Mouse (Mus musculus): ENCODE data around the gene Tmem110. TPM values are rescaled to one million over a fixed set of nuclear protein-coding genes. Genes with fewer than 3 reads are reported as not detected.

Tmem110 gene
- 10 to 100 TPM; 16.0 to 24.6 TPM for total RNA-seq (2021)
- 21.6 and 22.1 TPM in 2 replicates for polyA plus RNA-seq (2012; rRNA removed)
- long read RNA-seq, transcript Tmem110-201 (8 exons, 3,742 nt), result major isoform, 25 of 31 reads
- long read RNA-seq, partial matches to known transcripts, result 1 of 31 reads
- long read RNA-seq, other reads (novel, unspliced or antisense), result 3 of 31 reads

DNA sequence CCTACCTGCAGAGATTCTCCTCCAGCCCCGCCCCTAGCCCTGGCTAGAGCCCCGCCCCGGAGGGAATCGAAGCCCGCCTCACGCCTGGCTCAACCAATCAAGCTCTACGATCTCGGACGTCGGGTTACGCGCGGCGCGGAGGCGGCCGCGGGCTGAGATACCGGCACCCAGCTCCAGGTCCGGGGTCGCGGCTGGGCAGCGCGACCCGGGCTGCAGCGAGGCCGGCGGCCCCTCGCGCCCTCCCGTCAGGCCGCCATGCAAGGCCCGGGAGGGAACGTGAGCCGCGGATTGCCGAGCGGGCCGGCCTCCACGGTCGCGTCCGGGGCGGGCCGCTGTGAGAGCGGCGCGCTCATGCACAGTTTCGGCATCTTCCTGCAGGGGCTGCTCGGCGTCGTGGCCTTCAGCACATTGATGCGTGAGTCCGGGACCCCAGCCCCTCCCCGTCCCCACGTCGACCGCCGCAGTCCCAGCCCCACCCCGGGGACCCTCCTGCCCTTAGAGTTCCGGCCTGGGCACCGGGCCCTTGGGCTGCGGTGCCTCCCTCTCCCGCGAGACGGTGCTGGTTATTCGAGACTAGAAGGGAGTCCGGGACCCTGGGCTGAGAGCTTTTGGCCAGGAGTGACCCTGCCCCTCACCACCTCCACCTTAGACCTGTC lies at the start of gene Tmem110:
Gene Tmem110 (plus strand): TSS at position 115 of the 656 bp plus-strand sequence.
- peak; percentile 92 for DNase-seq

GRCm38 (mm10) chr14:30784614-30785013 lies 40.8 kb upstream of the Tmem110 start:
- DNase-seq, result no peak

DNA sequence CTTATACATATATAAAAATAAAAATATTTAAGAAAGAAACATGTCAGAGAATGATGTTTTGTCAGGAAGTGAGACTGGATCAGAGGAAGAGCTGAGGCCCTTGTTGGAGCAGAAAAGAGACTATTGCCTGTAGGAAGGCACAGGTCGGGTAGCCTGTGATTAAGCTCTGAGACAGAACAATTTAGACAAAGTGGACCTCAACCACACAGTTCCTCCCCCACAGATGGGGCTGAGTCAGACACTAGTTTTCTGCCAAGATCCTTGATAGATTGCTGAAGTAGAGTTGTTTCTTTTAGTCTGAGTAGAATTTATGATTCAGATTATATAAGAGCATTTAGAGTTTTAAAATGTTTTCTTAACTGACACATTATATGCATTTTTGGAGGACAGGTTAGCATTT lies 35.9 kb upstream of the Tmem110 start:
- DNase-seq, result peak; percentile 78

DNA sequence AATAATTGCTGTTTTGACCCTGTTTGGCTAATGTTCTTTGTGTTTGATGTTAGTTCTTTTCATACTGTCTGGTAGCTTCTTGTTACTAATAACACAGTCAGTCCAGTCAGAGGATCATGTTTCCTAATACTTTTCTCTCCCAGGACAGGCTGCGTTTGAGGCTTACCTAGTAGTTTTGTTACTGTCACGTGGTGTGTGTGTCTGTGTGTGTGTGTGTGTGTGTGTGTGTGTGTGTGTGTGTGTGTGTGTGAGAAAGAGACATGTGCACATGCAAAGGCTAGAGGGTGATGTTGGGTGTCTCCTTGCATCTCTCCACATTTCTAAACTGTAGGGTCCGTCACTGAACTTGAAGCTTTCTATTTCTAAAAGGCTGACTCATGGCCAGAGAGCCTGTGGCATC lies 32.5 kb upstream of the Tmem110 start:
- no peak for DNase-seq

GRCm38 (mm10) chr14:30801756-30802155 lies 23.6 kb upstream of the Tmem110 start:
- no peak for DNase-seq

GRCm38 (mm10) chr14:30821136-30821535 lies 4.3 kb upstream of the Tmem110 start:
- DNase-seq, result no peak

DNA sequence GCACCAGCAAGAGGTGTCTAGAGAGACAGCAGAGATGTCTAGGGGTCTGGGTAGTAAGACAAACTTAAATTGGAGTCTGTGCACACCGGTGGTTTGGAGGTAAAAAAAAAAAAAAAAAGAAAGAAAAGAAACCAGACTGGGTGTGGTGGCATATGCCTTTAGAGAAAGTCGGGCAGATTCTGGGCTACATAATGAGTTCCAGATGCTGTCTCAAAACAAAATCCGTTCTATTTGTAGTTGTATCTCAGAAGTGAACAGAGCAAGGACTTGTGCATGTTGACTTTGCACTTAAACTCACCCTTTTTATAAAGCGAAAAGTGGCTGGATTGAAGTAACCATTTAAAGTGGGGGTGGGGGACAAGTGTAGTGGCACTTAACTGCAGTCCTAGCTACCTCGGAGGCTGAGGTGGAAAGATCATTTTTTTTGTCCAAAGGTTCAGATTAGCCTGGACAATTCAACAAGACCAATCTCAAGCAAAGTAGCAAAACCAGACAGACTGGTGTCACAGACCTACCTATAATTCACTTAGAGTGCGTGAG lies 864 bp upstream of the Tmem110 start:
- DNase-seq, result no peak

GRCm38 (mm10) chr14:30825021-30825475 lies 342 bp upstream of the Tmem110 start:
- no peak for DNase-seq

- DNase-seq, result no peak
Observed at GRCm38 (mm10) chr14:30826174-30827140, 1.1 kb downstream of the Tmem110 start.

DNA sequence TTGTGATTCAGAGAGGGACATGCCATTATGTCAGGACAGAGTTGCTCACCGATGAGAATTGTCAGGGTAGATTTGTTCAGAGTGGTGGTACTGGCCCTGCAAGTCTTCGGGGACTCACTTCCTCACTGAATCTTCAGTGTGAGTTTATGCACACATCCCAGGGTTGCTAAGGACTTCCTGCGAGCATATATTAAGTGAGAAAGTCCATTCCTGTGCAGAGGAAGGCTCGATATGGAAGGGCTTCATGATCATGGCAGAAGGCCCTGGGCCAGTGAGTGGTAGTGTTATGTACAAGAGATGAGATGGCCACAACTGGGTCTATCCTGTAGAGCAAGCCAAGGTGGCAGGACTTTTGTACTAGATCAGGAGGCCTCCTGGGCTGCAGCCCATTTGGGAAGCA lies 2.1 kb downstream of the Tmem110 start:
- no peak for DNase-seq

DNA sequence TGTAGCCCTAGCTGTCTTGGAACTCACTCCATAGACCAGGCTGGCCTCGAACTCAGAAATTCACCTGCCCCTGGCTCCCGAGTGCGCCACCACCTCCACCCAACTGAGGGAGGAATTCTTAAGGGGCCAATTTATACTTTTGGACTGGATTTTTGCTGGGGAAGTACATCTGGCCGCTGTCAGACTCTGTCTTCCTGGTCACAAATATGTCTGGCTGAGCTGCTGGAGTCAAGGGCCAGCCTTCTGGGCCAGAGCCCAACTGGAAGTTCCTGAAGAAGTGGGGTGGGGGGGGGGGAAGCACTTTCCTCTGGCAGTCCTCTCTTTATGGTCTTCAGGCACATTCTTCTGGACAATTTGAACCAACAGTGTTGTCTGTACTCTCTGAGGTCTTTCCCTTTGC lies 2.7 kb downstream of the Tmem110 start:
- DNase-seq, result no peak

GRCm38 (mm10) chr14:30828635-30829460 lies 3.5 kb downstream of the Tmem110 start:
- peak; percentile 75 for DNase-seq

DNA sequence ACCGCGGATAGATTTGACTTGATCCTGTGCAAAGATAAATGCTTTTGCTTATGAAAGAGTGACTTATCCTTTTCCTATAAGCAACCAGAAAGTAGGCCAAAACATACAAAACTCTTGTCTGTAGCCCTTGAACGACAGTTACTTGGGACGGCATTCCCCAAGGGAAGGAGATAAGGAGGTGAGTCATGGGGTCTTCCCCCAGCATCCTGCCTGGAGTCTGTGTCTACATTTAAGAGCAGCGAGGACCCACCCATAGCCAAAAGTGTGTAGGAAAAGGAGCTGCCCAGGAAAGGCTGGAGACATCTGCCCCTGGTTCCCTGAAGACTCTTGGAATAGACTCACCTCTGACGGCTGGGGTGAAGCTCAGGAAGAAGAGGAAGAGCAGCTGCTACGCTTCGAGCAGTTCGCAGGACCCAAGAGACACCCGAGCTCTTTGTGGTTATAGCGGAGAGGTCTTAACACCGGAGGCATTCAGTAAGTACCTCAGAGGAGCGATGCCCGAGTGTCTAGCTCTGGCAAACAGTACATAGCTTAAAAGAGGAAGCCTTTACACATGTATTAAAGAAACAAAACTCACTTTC lies 12.1 kb downstream of the Tmem110 start:
- DNase-seq, result no peak

DNA sequence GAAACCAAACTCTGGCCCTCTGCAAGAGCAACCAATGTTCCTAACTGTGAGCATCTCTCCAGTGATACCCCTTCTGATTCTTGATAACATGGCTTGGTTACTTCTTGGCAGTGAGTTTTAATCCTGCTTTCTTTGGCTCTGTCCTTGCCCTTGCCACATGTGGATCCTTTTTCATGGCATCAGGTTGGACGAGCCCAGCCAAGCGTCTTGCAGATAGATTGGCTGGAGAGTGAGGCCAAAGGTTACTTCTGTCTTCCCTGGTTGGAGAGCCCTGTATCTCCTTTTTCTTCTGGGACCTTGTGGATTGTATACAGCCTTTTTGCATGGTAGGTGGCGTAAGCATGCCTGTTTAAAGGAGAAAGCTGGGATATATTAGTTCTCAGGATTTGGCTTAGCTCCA lies 18.3 kb downstream of the Tmem110 start:
- no peak for DNase-seq

GRCm38 (mm10) chr14:30850504-30850903 lies 25.1 kb downstream of the Tmem110 start:
- no peak for DNase-seq

DNA sequence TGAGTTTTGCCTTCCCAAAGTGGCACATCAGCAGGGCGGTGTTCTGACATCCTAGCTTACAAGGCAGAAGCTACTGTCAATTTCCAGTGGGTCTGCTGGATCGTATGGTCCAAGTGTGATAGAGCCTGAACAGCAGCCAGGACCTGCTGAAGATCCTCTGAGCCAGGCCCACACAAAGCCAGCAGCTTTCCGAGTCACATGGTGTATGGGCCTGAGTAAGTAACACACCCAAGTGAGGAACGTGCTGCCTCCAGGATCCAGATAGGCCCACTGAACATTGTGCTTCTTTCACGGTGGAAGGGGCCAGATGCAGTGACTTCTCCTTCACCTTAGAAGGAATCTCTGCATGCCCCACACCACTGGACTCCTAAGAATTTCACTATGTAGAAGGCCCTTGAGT lies 26.9 kb downstream of the Tmem110 start:
- no peak for DNase-seq

GRCm38 (mm10) chr14:30855316-30855715 lies 29.9 kb downstream of the Tmem110 start:
- no peak for DNase-seq

- DNase-seq, result no peak
Observed at GRCm38 (mm10) chr14:30856885-30857507, 31.6 kb downstream of the Tmem110 start.

- DNase-seq, result no peak
Observed at GRCm38 (mm10) chr14:30857990-30858389, 32.6 kb downstream of the Tmem110 start.

DNA sequence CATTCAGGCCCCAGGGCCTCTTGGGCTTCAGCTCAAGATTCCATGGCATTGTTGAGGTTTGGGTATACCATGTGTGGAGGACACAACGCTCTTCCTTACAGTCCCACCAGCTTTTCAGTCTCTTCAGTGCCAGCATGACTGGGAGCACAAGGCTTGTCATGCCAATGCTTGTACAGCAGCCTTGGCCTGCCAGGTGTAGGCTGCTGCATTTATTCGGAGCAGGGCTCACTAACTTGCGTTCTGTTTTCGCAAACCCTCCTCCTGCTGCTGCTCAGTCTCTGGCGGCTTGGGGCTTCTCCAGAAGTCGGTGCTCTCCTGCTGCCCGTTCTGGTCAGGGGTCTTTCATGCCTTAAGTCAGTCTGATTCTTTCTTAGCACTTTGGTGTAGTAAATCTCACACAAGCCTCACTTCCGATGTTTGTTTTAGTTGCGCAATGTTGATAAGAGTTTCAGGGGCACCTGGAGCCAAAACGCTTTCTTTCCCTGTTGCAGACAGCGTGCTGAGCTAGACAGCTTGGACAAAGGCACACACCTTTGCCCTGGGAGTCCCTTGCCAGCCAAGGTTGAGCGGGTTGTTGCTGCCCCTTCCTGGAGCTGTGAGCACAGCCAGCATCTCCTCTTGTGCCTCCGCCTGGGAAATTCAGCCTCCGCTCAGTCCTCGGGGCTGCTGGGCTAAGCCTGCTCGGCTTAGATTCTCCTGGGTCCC lies 36.2 kb downstream of the Tmem110 start:
- no peak for DNase-seq

Data from adrenal gland, adult 2 months (tissue).